Mouse (Mus musculus) liver, adult 2 months (tissue): Measurements from ENCODE around the gene Zfp771. TPM values are rescaled to one million over a fixed set of nuclear protein-coding genes. Genes with fewer than 3 reads are reported as not detected.

Source experiments
- DNase-seq: peaks from one replicate; pipeline ENCODE4 v3.0.0-alpha.2; 2011; ENCODE audit warnings: low read depth, low spot score; ENCODE audit errors: extremely low read depth
- H3K27ac ChIP-seq: fragments of 200-500 bp; replicated peaks from 2 replicates; pipeline ENCODE4 v1.5.1; 2012; ENCODE audit warnings: low read depth, mild to moderate bottlenecking, control low read depth, inconsistent platforms, low read length; ENCODE audit not compliant: insufficient read depth
- H3K27me3 ChIP-seq: fragments of 200-500 bp; 2 replicates; pipeline ENCODE4 v1.6.1; 2012; ENCODE audit warnings: mild to moderate bottlenecking, moderate library complexity, low read length, inconsistent platforms; ENCODE audit not compliant: control insufficient read depth, insufficient read depth
- H3K36me3 ChIP-seq: fragments of 200-500 bp; 2 replicates; pipeline ENCODE4 v1.6.1; 2012; ENCODE audit warnings: low read length, inconsistent platforms; ENCODE audit not compliant: control insufficient read depth, insufficient read depth
- H3K4me1 ChIP-seq: fragments of 200-500 bp; 2 replicates; pipeline ENCODE4 v1.6.1; 2011; ENCODE audit warnings: low read length; ENCODE audit not compliant: control insufficient read depth, insufficient read depth
- H3K4me3 ChIP-seq: fragments of 200-500 bp; 2 replicates; pipeline ENCODE4 v1.5.1; 2011; ENCODE audit warnings: low read depth, mild to moderate bottlenecking, control low read depth, low read length, moderate library complexity; ENCODE audit not compliant: insufficient read depth
- H3K79me2 ChIP-seq: fragments of 200-500 bp; 2 replicates; pipeline ENCODE4 v1.6.1; 2012; ENCODE audit warnings: inconsistent platforms, mild to moderate bottlenecking, low read length, moderate library complexity; ENCODE audit not compliant: control insufficient read depth, insufficient read depth
- H3K9ac ChIP-seq: fragments of 200-500 bp; 2 replicates; pipeline ENCODE4 v1.6.1; 2012; ENCODE audit warnings: low read depth, mild to moderate bottlenecking, control low read depth, inconsistent platforms, low read length
- CTCF ChIP-seq: fragments of 200-500 bp; IDR thresholded peaks from 2 replicates; pipeline ENCODE4 v1.5.1; 2011; ENCODE audit warnings: low read depth, low read length, control low read depth
- POLR2A ChIP-seq: fragments of 200-500 bp; IDR thresholded peaks from 2 replicates; pipeline ENCODE4 v1.6.1; 2011; ENCODE audit warnings: low read length, control low read depth; ENCODE audit not compliant: insufficient read depth; ENCODE audit errors: extremely low read depth
- WGBS: fragments of 180-500 bp; shearing (Covaris S2); methylation state at CpG from one replicate; pipeline ENCODE4 v1.1.7; 2018; 5-methylcytosine and 5-hydroxymethylcytosine counted together
- polyA plus RNA-seq: library from polyadenylated mRNA; depleted of rRNA; stranded (reverse); fragments of >200 nt; gene quantifications from 2 replicates; pipeline ENCODE4 v1.2.3, GENCODE M21; 2012
- total RNA-seq: library from RNA; depleted of rRNA; stranded (reverse); fragments of >200 nt; gene quantifications from 2 replicates; pipeline ENCODE4 v1.2.3, GENCODE M21; 2014

Gene Zfp771
- total and polyA plus RNA-seq, 2 experiments: 19.6 to 52.8 TPM

DNA sequence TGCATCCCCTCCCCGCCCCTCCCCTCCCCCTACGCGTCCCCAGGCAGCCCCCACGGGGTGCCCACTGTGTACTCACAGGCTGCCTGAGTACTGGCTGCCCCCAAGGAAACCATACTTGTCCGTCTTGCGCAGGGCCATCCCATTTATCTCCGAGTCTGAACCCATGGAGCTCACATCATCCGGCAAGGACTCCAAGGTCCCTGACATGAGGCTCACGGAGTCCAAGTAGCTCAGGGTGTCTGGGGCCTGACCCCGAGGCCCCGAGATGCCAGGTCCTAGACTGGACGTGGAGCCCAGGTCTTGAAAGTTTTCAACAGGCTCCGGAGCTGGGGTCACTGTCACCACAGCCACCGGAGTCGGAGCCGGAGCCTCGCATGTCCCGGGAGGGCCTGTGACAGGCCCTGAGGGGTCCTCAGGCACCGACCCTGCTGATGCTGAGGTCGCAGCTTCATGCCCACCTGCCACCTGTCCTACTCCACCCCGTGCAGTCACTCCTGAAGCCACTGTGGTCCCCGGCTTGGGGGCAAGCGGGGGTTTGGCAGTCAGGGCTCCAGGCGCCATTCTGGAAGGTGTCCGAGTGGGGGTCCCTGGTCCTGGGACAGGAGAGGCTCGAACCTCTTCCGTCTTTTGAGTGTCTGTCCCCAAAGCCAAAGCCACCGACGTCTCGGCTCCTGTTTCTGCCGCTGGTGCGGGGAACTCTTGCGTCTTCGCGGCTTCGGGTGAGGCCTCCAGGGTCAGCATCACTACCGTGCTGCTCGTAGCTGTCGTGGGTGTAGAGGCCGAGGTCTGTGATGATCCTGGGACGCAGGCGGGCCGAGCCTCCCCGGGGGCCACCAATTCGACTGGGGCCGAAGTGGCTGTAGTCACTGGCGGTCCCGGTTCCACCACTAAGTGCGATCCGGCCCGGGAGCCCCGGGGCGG is 36.4 kb upstream of the Zfp771 start:
- H3K27ac ChIP-seq: peak overlapping the region; percentile 3; the same call in 1 of the 2 replicates
- H3K79me2 ChIP-seq: peaks cover 11% of the 10 kb centered on the region
- TF ChIP-seq CTCF (no peak), POLR2A (no peak)
- H3K9ac ChIP-seq: peak overlapping the region; percentile 78
- H3K4me1 ChIP-seq: peaks cover 7% of the 10 kb centered on the region
- peaks cover 2% of the 10 kb centered on the region; the same call in 1 of the 2 replicates for H3K36me3 ChIP-seq
- no peaks in the 10 kb centered on the region for H3K27me3 ChIP-seq
- no peak for DNase-seq
- 1% methylated on average over 53 of the region's 53 CpGs for WGBS
- peak overlapping the region; percentile 78 for H3K4me3 ChIP-seq

DNA sequence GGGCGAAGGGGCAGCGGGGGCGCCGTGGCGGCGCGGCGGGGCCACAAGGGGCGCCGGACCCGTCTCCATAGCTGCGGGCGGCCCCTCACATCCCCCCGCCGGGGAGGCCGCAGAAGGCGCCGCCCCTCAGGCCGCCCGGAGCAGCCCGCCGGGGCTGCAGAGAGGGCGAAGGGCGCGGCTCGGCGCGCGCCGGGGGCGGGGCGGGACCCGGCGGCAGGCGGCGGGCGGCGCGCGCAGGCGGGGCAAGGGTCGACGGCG is 35.9 kb upstream of the Zfp771 start, which contains the start of gene Tbc1d10b:
Tbc1d10b (minus strand) TSS at position 174 of the 258 bp plus-strand sequence.
- TF ChIP-seq CTCF (no peak), POLR2A (no peak)
- Histone ChIP-seq H3K27me3 (no peaks in the 10 kb centered on the region), H3K79me2 (peaks cover 11% of the 10 kb centered on the region), H3K4me1 (peaks cover 7% of the 10 kb centered on the region), H3K36me3 (no peaks in the 10 kb centered on the region), H3K27ac (peak within 1 kb of the TSS; percentile 54), H3K4me3 (peak within 1 kb of the TSS; percentile 78), H3K9ac (peak within 1 kb of the TSS; percentile 78)
- WGBS: under 1% methylated on average over 43 of the region's 44 CpGs
- no peak for DNase-seq

DNA sequence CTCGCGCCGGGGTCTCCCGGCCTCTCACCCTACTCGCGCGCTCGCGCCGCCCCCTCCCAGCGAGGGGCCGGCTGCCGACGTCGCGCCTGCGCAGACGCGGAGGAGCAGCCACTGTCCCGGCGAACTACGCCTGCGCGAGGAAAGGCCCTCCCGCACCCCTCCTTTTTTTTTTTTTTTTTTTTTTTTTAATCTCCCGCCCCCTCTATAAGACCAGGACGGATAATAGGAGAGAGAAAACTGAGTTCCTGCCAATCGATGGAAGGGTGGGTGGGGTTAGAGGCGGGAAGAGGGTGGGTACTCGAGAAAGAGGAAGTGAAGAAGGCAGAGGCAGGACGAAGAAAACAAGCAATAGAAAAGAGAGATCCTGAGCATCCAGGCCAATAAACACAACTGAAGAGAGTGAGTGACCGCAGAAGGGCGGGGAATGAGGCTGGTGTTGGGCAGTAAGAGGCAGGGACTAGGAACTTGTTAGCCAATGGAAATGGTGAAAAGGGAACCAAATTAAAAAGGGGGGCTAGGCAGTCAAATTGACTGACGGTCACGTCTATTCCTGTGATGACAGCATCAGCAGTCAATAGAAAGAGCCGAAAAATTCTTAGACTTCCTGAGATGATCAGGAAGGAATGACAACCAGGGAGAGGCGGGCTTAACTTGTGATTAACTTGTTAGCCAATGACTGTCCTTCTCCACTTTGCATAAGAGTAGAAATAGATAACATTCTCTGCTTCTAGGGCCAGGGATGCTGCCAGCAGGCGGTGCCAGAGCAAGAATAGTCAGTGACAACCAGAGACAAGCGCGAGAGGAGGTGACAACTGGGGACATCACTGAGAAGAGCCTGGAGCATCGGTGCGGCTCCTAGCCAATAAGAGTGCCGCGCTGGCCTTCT is 35.3 kb upstream of the Zfp771 start, which contains the start of gene Mylpf:
Mylpf (plus strand) TSS at position 338 of the 886 bp plus-strand sequence.
- Histone ChIP-seq H3K27me3 (no peaks in the 10 kb centered on the region), H3K9ac (peak within 1 kb of the TSS; percentile 78), H3K36me3 (no peaks in the 10 kb centered on the region), H3K4me3 (peak within 1 kb of the TSS; percentile 78), H3K27ac (peak within 1 kb of the TSS; percentile 54), H3K4me1 (peaks cover 7% of the 10 kb centered on the region), H3K79me2 (peaks cover 11% of the 10 kb centered on the region)
- TF ChIP-seq POLR2A (peak; percentile 74; the same call in 1 of the 2 replicates), CTCF (peak; percentile 82)
- WGBS: under 1% methylated on average over 42 of the region's 44 CpGs
- DNase-seq: peak; percentile 100

DNA sequence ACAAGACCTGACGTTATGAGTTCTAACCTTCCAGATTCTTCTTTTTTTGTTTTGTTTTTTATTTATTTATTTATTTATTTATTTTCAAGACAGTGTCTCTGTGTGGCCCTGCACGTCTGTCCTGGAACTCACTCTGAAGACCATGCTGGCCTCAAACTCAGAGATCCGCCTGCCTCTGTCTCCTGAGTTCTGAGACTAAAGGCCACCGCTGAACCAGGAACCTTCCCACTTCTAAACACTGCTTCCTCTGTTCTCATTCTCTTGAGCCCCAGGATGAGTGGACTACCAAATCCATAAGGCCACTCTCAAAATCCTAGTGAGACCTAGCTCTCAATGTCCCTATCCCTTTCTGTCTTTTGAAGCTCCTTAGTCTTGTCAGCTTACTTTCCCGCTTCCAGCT is 34.2 kb upstream of the Zfp771 start:
- H3K27ac ChIP-seq: no peak overlapping the region
- no peak for DNase-seq
- no peak overlapping the region for H3K9ac ChIP-seq
- H3K79me2 ChIP-seq: peaks cover 11% of the 10 kb centered on the region
- H3K4me1 ChIP-seq: peaks cover 7% of the 10 kb centered on the region
- no peaks in the 10 kb centered on the region for H3K27me3 ChIP-seq
- WGBS: 85% methylated on average over 5 of the region's 5 CpGs
- TF ChIP-seq POLR2A (no peak), CTCF (no peak)
- no peaks in the 10 kb centered on the region for H3K36me3 ChIP-seq
- H3K4me3 ChIP-seq: no peak overlapping the region

DNA sequence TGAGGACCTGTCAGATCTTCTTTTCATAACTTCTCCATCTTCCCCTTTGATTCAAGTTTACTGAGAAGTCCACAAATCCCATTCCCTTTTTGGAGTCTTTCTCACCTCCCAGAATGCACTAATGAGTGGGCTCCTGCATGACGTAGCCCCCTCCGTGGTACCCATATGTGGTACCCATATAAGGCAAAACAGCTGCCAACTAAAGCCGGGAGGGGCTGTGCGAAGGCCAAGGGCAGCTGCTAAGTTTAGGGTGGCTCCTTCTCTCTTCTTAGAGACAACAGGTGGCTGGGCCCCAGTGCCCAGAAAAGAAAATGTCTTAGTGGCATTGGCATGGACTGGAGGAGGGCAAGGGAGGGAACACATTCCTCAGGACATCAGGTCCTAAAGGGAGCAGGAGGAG is 33.8 kb upstream of the Zfp771 start:
- no peaks in the 10 kb centered on the region for H3K27me3 ChIP-seq
- H3K79me2 ChIP-seq: peaks cover 11% of the 10 kb centered on the region
- H3K9ac ChIP-seq: no peak overlapping the region
- TF ChIP-seq POLR2A (no peak), CTCF (no peak)
- no peak for DNase-seq
- no peak overlapping the region for H3K4me3 ChIP-seq
- WGBS: 93% methylated on average over 4 of the region's 4 CpGs
- H3K27ac ChIP-seq: no peak overlapping the region
- H3K4me1 ChIP-seq: peaks cover 7% of the 10 kb centered on the region
- H3K36me3 ChIP-seq: no peaks in the 10 kb centered on the region
